ENCODE assay signal across 21 mouse cellular contexts in genomic region chr6:142314285-142314684, GRCm38 (mm10). TPM values are rescaled to one million over a fixed set of nuclear protein-coding genes. Genes with fewer than 3 reads are reported as not detected.
"Had no signal": no experiment of that assay in that cellular context is flagged by ENCODE, and none has a peak within 500 bp of the region (broad histone marks: within the 10 kb centered on the region; RNA-seq: fewer than 3 reads in every experiment).

No protein-coding gene starts in this region.

- H3K9me3 ChIP-seq: stomach, embryonic 15.5 days had no signal

- H3K4me1 ChIP-seq: neural tube, embryonic 13.5 days; neural tube, embryonic 15.5 days; stomach, embryonic 15.5 days had no signal

- H3K36me3 ChIP-seq: neural tube, embryonic 13.5 days; neural tube, embryonic 15.5 days; stomach, embryonic 15.5 days had no signal

- DNase-seq: retina, postnatal 1 day; right cerebral cortex, adult 18-20 months; right cerebral cortex, postnatal 14 days; right cerebral cortex, postnatal 25 days; right cerebral cortex, postnatal 4 days; spleen, adult 18-20 months; thymus, adult 18-20 months; thymus, adult 2 months; thymus, postnatal 14 days; thymus, postnatal 25 days; thymus, postnatal 36 days; thymus, postnatal 4 days had no signal

- H3K4me2 ChIP-seq: neural tube, embryonic 13.5 days; neural tube, embryonic 15.5 days; stomach, embryonic 15.5 days had no signal

- H3K9ac ChIP-seq: neural tube, embryonic 13.5 days; neural tube, embryonic 15.5 days; stomach, embryonic 15.5 days had no signal

- H3K4me3 ChIP-seq: neural tube, embryonic 13.5 days; neural tube, embryonic 15.5 days; stomach, embryonic 15.5 days had no signal

- H3K27me3 ChIP-seq: neural tube, embryonic 13.5 days; neural tube, embryonic 15.5 days; stomach, embryonic 15.5 days had no signal

- H3K27ac ChIP-seq: neural tube, embryonic 13.5 days; neural tube, embryonic 15.5 days; stomach, embryonic 15.5 days; stomach, postnatal 0 days had no signal

RNA-seq across cellular contexts. Expression of gene Slco1a5, which starts 8.5 kb away (rescaled TPM):
- polyA plus RNA-seq: neural tube, embryonic 13.5 days; small intestine, adult 2 months; spleen, adult 2 months; stomach, embryonic 15.5 days; urinary bladder, adult 2 months had no signal

RNA-seq across cellular contexts. Expression of gene Iapp, which starts 16.1 kb away (rescaled TPM):
- polyA plus RNA-seq: neural tube, embryonic 13.5 days; neural tube, embryonic 14.5 days; testis, adult 2 months; urinary bladder, adult 2 months had no signal
